Mouse (Mus musculus) heart, embryonic 14.5 days (tissue): ENCODE data around the gene Gclc. TPM values are rescaled to one million over a fixed set of nuclear protein-coding genes. Genes with fewer than 3 reads are reported as not detected.
"Not testable (repeated sequence)": the region's sequence is repeated elsewhere in the genome, so short reads cannot be mapped to it uniquely, and the experiment has no call there.

Experiments
- ATAC-seq: fragments of 200-750 bp; cut with Nextera tagmentation; 2 replicates; pipeline ENCODE4 v1.8.0; 2017; ENCODE audit warnings: low read depth, moderate TSS enrichment; ENCODE audit not compliant: insufficient number of reproducible peaks, insufficient read depth, low FRiP score
- H3K27ac ChIP-seq, 2 experiments: fragments of 200-500 bp in 1 of 2; fragments of 300-500 bp in 1 of 2; sonication (generic) in 1 of 2; replicated peaks in 1 of 2; 2 replicates each; pipeline ENCODE4 v1.5.1; 2012 to 2014; ENCODE audit warnings: low read depth in 2 of 2, low read length in 2 of 2, control low read depth in 1 of 2, mild to moderate bottlenecking in 1 of 2, mixed read lengths in 1 of 2; ENCODE audit not compliant: control insufficient read depth in 1 of 2, insufficient read depth in 1 of 2
- H3K27me3 ChIP-seq: fragments of 300-500 bp; sonication (generic); 2 replicates; pipeline ENCODE4 v1.6.1; 2014; ENCODE audit warnings: mild to moderate bottlenecking, low read length, control low read depth; ENCODE audit not compliant: control insufficient read depth, insufficient read depth
- H3K36me3 ChIP-seq: fragments of 300-500 bp; sonication (generic); 2 replicates; pipeline ENCODE4 v1.6.1; 2014; ENCODE audit warnings: mild to moderate bottlenecking, control low read depth, low read length, mixed read lengths; ENCODE audit not compliant: control insufficient read depth, insufficient read depth
- H3K4me1 ChIP-seq, 2 experiments: fragments of 200-500 bp in 1 of 2; fragments of 300-500 bp in 1 of 2; sonication (generic) in 1 of 2; 2 replicates each; pipeline ENCODE4 v1.6.1; 2012 to 2014; ENCODE audit warnings: low read length in 2 of 2, control low read depth in 1 of 2, mixed read lengths in 1 of 2; ENCODE audit not compliant: control insufficient read depth in 2 of 2, insufficient read depth in 2 of 2
- H3K4me2 ChIP-seq: fragments of 300-500 bp; sonication (generic); 2 replicates; pipeline ENCODE4 v1.6.1; 2014; ENCODE audit warnings: mild to moderate bottlenecking, low read length
- H3K4me3 ChIP-seq, 2 experiments: fragments of 200-500 bp in 1 of 2; fragments of 300-500 bp in 1 of 2; sonication (generic) in 1 of 2; 2 replicates each; pipeline ENCODE4 v1.5.1; 2012 to 2014; ENCODE audit warnings: low read length in 2 of 2, mild to moderate bottlenecking in 2 of 2, control low read depth in 1 of 2, low read depth in 1 of 2, moderate library complexity in 1 of 2; ENCODE audit not compliant: control insufficient read depth in 1 of 2, insufficient read depth in 1 of 2
- H3K9ac ChIP-seq: fragments of 300-500 bp; sonication (generic); 2 replicates; pipeline ENCODE4 v1.6.1; 2014; ENCODE audit warnings: mild to moderate bottlenecking, low read length
- H3K9me3 ChIP-seq: fragments of 300-500 bp; sonication (generic); 2 replicates; pipeline ENCODE4 v1.6.1; 2016; ENCODE audit warnings: low read length, control low read depth; ENCODE audit not compliant: control insufficient read depth
- WGBS: fragments of 180-500 bp; shearing (Covaris S2); extraction: QIAGEN DNeasy Blood & Tissue Kit; methylation state at CpG from one replicate; pipeline ENCODE4 v1.1.7; 2014; 5-methylcytosine and 5-hydroxymethylcytosine counted together
- polyA plus RNA-seq: library from polyadenylated mRNA; unstranded; fragments of >200 nt; fragmentation: Nextera tagmentation; extraction: Ambion mirVana; gene quantifications from 2 replicates; pipeline ENCODE4 v1.2.1, GENCODE M21; 2014

Gene Gclc
- polyA plus RNA-seq, 1 experiment from 2014 or later, result 9.8 TPM

DNA sequence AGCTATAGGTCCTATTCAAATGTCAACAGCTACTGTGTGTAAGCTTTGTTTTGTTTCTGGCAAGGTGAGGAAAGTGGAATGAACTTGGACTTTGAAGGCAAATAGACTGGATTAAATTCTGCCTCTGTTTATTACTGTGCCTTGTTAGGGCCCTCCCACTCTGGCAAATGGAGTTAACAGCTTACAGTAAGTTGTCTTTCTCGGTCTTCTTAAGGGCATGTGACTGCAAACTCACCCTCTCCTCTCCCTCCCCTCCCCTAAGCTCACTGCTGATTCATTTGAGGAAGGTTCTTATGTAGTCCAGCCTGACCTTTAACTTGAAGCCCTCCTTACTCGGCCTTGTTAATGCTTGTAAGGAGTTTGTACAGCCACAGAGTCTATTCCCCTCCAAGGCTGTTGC lies 8.0 kb upstream of the Gclc start:
- no peak for ATAC-seq
- Histone ChIP-seq H3K9ac (no peak overlapping the region), H3K9me3 (no peaks in the 10 kb centered on the region), H3K4me2 (no peak overlapping the region), H3K36me3 (no peaks in the 10 kb centered on the region), H3K4me3 (no peak overlapping the region), H3K27me3 (no peaks in the 10 kb centered on the region), H3K4me1 (peaks cover 0 to 4% of the 10 kb centered on the region in 2 experiments; a peak in 2 of 4 replicates), H3K27ac (no peak overlapping the region)
- WGBS, result 43% methylated on average over 2 of the region's 2 CpGs

DNA sequence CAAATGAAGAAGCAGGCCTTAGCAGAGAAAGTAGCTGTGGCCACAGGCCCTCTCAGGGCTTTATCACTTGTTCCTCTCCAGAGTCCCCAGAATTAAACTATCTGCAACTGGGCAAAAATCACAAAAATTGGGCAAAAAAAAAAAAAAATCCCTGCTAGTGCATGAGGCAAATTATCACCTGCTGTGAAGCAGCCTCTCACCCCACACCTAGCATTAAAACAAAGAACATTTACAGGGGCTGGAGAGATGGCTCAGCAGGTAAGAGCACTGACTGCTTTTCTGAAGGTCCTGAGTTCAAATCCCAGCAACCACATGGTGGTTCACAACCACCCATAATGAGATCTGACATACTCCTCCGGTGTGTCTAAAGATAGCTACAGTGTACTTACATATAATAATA lies 6.0 kb upstream of the Gclc start:
- H3K4me2 ChIP-seq, H3K4me1 ChIP-seq, H3K9ac ChIP-seq, ATAC-seq, H3K27ac ChIP-seq, H3K27me3 ChIP-seq, H3K9me3 ChIP-seq, H3K4me3 ChIP-seq, H3K36me3 ChIP-seq: not testable (repeated sequence)
- WGBS, result 84% methylated on average over 1 of the region's 1 CpGs

DNA sequence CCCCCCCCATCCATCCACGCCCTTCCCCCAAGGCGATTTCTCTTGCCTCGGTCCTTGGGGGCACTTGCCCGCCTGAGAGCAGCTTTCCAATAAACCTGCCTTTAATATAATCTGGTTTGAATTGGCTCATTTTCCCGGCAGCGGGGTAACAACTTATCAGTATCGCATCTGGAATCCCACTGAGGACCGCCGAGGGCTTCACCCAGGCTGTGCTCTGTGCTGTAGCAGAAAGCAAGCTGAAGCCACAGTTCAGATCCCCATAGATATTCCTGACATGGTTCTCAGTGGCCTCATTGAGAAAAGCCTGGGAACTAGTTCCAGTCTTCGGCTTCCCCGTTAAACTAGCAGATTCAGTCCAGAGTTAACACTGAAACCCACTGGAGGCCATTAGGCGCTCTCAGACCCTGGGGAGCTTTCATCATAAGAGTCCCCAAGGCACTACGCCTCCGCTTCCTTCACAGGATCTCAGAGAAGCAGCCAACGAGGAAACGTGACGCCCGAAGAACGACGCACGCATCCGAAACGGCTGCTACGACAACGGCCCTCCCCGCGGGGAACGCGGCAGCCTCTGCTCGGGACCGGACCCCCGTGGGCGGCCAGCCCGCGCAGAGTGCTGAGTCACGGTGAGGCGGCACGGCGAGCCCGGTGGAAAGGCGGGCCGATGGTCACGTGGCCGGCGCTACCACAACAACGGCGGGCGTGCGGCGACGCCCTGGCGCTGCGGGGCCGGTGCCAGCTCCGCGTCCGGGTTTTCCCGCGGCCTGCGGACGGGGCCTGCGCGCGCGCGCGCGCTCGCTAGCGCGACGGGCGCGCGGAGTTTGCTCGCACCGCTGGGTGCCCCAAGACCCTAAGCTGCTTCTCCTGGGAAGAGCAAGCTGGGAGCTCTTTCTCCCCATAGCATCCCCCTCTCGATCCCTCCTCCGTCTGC lies 3.9 kb upstream of the Gclc start:
- H3K9me3 ChIP-seq, result no peaks in the 10 kb centered on the region
- H3K9ac ChIP-seq, result peak overlapping the region; percentile 73
- peaks cover 2 to 3% of the 10 kb centered on the region in 2 experiments; a peak in 2 of 4 replicates for H3K4me1 ChIP-seq
- peak overlapping the region; percentile 58 to 90 for H3K4me3 ChIP-seq
- peak overlapping the region; percentile 67 for H3K4me2 ChIP-seq
- H3K27ac ChIP-seq, result peak overlapping the region; percentile 88 to 94
- ATAC-seq, result peak; percentile 83
- no peaks in the 10 kb centered on the region for H3K36me3 ChIP-seq
- H3K27me3 ChIP-seq, result no peaks in the 10 kb centered on the region
- WGBS, result under 1% methylated on average over 79 of the region's 79 CpGs

DNA sequence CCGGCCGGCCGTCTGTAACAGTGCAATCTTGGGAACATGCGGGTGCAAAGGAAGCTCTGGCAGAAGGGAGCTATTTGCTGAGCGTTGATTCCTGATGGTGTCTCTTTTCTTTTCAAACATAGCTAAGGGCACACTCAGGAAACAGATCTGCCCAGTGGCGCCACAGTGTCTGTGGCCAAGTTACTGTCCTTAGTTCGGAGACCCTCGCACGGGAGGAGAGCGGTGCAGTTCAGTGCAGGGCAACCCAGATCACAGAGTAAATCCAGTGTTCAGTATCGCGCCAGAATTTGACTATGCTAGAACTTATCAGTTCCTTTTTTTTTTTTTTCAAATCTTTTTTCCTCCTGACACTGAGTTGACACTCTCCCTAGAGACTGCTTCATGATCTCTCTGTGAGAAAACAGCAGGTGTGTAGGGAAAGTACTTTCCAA lies 3.2 kb upstream of the Gclc start:
- H3K9me3 ChIP-seq, result no peaks in the 10 kb centered on the region
- peak overlapping the region; percentile 58 to 90 for H3K4me3 ChIP-seq
- H3K27me3 ChIP-seq, result no peaks in the 10 kb centered on the region
- peak overlapping the region; percentile 73 for H3K9ac ChIP-seq
- H3K27ac ChIP-seq, result peak overlapping the region; percentile 88 to 94
- 0% methylated on average over 12 of the region's 12 CpGs for WGBS
- H3K4me1 ChIP-seq, result peaks cover 2 to 9% of the 10 kb centered on the region in 2 experiments; a peak in 3 of 4 replicates
- ATAC-seq, result 0 out of 2 replicates have a peak, but pooled peaks have one; percentile 2
- H3K4me2 ChIP-seq, result peak overlapping the region; percentile 67
- no peaks in the 10 kb centered on the region for H3K36me3 ChIP-seq

DNA sequence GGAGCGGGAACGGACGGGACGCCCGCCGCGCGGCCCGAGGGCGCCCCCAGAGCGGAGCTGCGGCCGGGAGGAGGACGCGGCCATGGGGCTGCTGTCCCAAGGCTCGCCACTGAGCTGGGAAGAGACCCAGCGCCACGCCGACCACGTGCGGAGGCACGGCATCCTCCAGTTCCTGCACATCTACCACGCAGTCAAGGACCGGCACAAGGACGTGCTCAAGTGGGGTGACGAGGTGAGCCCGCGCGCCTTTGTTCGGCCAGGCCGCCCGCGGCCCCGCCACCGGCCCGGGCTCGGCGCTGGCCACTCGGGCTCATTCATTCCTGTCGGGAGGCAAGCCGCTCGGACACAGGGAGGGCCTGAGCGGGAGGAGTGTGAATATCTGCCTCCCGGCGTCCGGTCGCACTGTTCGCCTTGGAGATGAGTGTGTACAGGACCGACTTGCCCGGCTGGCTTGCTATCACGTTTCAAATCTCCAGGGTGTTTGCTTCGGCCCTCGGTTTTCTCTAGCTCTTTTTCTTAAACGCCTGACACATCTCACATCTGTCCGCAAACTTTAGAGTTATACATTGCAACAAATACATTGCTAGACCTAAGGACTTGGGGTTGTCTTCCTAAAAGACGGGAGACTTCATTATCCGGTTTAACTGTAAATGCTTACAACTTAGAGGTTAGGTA lies 530 bp downstream of the Gclc start:
- Histone ChIP-seq H3K4me2 (peak overlapping the region; percentile 94), H3K4me1 (peaks cover 2 to 21% of the 10 kb centered on the region in 2 experiments; a peak in 3 of 4 replicates), H3K27ac (peak overlapping the region; percentile 34 to 85), H3K4me3 (peak overlapping the region; percentile 64 to 83), H3K9me3 (no peaks in the 10 kb centered on the region), H3K27me3 (no peaks in the 10 kb centered on the region), H3K36me3 (no peaks in the 10 kb centered on the region), H3K9ac (peak overlapping the region; percentile 84)
- WGBS, result under 1% methylated on average over 56 of the region's 57 CpGs
- peak; percentile 79 for ATAC-seq

DNA sequence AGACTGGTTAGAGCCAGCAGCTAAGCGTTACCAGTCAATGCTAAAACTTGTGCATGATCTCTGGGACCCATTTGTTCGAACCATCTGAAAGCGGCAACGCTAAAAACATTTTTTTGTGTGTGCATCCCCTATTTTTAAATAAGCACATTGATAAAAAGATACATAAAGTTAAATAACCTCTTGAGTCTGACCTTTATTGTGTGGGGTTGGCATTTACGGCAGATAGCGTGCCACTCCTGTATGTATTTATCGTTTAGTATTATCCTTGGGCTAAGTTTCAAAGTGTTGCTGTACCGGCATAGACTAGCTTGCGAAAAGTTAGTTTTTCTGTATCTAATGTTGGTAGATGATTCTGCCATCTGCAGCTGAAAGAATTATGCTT lies 1.1 kb downstream of the Gclc start:
- Histone ChIP-seq H3K9ac (peak overlapping the region; percentile 84), H3K27me3 (no peaks in the 10 kb centered on the region), H3K9me3 (no peaks in the 10 kb centered on the region), H3K27ac (no peak overlapping the region), H3K4me1 (peaks cover 2 to 21% of the 10 kb centered on the region in 2 experiments; a peak in 3 of 4 replicates), H3K4me3 (peak overlapping the region; percentile 64 to 83; a peak in 3 of 4 replicates), H3K4me2 (peak overlapping the region; percentile 94), H3K36me3 (no peaks in the 10 kb centered on the region)
- 20% methylated on average over 9 of the region's 9 CpGs for WGBS
- ATAC-seq, result no peak

DNA sequence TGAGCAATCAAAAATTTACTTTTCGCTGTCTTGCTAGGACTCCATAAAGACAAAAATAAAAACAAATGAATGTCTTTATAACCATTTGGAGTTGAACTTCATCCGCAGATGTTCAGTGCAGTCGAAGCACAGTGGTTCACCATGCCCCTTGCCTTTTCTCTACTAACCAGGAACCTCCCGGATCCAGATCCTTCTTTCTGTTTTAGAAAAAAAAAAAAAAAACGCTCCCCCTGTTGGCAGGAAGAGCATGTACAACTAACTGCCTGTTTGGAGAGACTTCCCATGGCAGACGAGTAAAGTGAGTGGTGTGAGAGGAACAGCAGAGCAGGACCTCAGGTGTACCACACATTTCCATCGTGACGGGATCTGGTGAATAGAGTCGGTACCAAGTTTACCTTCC lies 1.7 kb downstream of the Gclc start:
- no peak for ATAC-seq
- H3K4me1 ChIP-seq, result peaks cover 2 to 21% of the 10 kb centered on the region in 2 experiments; a peak in 3 of 4 replicates
- WGBS, result 27% methylated on average over 9 of the region's 9 CpGs
- no peaks in the 10 kb centered on the region for H3K9me3 ChIP-seq
- H3K36me3 ChIP-seq, result no peaks in the 10 kb centered on the region
- peak overlapping the region in 1 of 2 experiments; percentile 83; a peak in 2 of 4 replicates for H3K4me3 ChIP-seq
- H3K9ac ChIP-seq, result peak overlapping the region; percentile 84; the same call in 1 of the 2 replicates
- H3K27me3 ChIP-seq, result no peaks in the 10 kb centered on the region
- H3K4me2 ChIP-seq, result peak overlapping the region; percentile 94
- H3K27ac ChIP-seq, result no peak overlapping the region
